Mouse (Mus musculus) adrenal gland, adult (tissue): ENCODE measurements around the gene Ppp2r5d.

Experiments
- DNase-seq, 2 experiments: peaks; one replicate each; pipeline ENCODE4 v3.0.0; 2022 to 2023; ENCODE audit warnings: low spot score in 1 of 2; ENCODE audit not compliant: inconsistent age in 2 of 2

Ppp2r5d gene

DNA sequence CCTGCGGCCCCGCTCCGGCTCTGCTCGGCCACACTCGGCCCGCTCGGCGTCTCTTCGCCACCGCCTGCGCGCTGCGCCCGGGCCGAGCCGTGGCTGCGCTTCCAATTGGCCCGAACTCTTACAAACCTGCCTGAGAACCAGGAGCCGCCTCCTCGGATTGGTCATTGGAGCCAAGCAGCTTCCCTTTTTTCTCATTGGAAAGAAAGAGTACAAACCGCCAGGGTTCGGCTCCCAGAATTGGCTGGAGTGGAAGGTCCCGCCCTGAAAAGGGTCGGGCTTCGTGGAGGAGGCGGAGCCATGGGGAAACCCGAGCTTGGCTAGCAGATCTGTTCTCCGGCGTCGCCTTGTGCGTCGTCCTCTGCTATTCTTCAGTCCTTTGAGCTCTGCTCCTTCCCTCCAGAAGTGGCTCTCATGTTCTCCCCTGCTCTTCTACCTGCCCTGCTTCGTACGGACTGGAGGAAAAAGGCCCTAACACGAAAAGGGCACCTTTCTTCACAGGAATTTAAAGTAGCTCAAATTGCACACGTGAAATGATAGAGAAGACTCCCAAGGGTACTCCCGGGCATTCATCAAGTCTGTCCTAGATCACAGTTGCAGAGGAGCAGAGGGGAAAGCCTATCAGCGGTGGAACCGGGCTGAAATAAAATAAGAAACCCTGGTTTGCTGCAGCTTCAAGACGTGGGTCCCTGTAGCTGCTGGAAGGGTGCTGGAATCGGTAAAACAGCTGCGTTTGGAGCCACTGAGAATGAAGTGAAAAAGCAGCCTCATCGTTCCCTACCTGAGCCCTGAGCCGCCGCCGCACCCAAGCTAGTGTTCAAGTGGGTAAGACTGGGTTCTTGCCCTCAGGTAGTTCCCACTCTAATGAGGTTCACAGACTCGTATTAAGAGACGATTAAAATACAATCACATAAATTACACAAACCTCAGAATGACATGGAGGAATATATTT lies at the start of gene Ppp2r5d:
Gene Ppp2r5d, minus strand, starts transcription at position 225 of the 949 bp plus-strand sequence.
- DNase-seq = peak; percentile 97 to 99

DNA sequence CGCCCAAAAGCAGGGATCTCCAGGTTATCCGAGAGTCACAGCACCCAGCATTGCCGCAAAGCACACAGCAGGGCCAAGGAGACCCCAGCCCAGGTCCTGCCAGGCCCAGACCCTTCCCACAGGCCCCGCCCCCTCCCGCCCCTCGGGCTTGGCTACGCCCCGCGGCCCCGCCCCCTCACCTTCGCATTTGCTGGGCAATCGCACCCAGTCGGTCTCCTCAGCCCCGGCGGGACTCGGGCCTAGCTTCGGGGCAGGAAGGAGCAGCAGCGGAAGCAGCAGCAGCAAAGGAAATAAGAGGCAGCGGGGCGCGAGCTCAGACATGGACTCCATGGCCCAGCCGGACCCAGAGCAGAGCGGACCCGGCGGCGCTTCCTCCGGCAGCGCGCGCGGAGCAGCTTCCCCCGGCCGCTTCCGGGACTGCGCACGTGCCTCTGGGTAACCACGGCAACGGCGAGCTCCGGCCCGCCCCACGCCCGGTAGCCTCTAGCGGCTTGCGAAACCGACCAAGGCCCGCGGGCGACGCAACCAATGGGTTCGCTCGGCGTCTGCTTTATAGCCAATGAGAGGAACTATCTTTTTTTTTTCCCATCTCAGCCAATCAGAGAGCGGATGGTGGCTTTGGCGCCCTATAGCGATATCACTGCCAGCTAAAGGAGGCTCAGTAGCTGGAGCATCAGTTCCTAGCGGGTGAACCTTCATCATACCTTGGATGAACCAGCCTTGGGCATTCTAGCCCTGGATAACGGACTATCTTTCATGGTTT lies 47.1 kb upstream of the Ppp2r5d start, which contains the start of gene Cnpy3:
Gene Cnpy3, minus strand, starts transcription at position 421 of the 763 bp plus-strand sequence.
- peak; percentile 98 to 99 for DNase-seq

DNA sequence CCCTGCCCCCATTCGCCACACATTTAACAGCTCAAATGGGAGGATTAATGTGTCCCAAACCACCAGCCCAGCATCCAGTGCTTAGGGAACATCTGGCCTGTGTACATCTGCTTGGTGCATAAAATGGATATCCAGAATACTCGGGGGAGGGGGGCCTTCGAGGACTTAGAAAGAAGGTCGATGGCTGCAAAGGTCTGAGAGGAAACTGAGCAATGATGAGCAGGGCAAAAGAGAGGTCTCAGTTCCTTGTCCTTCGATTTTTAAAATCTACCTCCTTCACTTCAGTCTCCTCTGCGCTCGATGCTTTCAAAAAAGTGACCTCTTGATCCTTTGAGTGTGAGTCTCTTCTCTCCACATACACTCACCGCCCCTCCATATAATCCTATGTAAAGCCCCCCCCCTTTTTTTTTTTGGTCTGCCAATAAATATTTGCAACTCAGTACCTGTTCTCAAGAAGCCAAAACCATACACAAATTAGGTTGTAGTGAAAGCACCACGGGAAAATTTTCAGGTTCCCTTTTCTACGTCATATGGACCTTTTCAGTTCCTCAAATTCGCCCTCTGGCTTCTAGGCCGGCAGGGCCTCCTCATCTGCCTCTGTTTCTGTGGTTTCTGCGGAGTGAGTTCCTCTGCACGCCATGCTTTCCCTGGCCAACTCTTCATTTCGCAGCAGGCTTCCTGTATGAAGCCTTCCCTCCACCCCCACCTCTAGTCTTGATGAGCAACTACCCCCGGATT lies 46.3 kb upstream of the Ppp2r5d start:
- peak in 1 of 2 experiments; percentile 49 for DNase-seq

DNA sequence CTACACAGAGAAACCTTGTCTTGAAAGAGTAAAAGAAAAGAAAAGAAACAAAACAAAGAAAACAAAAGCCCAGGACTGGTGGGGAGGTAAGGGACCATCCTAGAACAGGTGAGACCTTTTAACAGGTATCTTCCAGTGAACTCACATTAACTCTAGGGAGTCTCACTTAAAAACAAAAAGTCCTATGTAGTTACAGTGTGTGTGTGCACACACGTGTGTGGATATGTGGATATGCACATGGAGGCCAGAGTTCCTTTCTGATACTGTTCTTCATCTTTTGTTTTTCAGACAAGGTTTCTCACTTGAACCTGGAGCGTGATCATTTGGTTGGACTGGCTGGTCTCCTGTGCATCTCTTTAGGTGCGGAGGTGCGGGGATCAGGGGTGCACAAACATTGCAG lies 45.7 kb upstream of the Ppp2r5d start:
- no peak for DNase-seq

- DNase-seq = no peak
These were observed 44.4 kb upstream of the Ppp2r5d start for GRCm38 (mm10) chr17:46749282-46749681.

- no peak for DNase-seq
These were observed 42.9 kb upstream of the Ppp2r5d start for GRCm38 (mm10) chr17:46747806-46748205.

GRCm38 (mm10) chr17:46747234-46747633 lies 42.3 kb upstream of the Ppp2r5d start:
- no peak for DNase-seq

GRCm38 (mm10) chr17:46745506-46745905 lies 40.6 kb upstream of the Ppp2r5d start:
- DNase-seq = no peak

- no peak for DNase-seq
These were observed 38.1 kb upstream of the Ppp2r5d start for GRCm38 (mm10) chr17:46742986-46743385.

DNA sequence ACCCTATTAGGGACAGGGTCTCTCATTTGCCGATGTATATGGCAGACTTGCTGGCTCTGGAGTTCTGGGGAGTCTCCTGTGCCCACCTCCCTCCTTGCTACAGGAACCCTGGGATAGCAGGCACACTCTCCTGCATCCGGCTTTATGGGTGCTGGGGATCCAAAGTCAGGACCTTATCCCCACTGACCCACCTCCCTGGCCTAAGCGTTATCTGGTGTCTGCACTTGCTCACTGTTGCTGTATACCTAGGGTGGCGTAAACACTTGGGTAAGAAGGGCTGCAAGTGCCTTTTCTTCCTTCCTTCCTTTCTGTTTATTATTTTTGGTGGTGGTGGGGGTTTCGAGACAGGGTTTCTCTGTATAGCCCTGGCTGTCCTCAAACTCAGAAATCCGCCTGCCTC lies 36.4 kb upstream of the Ppp2r5d start:
- no peak for DNase-seq

- peak; percentile 39 to 75 for DNase-seq
These were observed 31.2 kb upstream of the Ppp2r5d start for GRCm38 (mm10) chr17:46736160-46736559.

GRCm38 (mm10) chr17:46735287-46735686 lies 30.4 kb upstream of the Ppp2r5d start:
- DNase-seq = no peak

GRCm38 (mm10) chr17:46734055-46734454 lies 29.1 kb upstream of the Ppp2r5d start:
- no peak for DNase-seq

DNA sequence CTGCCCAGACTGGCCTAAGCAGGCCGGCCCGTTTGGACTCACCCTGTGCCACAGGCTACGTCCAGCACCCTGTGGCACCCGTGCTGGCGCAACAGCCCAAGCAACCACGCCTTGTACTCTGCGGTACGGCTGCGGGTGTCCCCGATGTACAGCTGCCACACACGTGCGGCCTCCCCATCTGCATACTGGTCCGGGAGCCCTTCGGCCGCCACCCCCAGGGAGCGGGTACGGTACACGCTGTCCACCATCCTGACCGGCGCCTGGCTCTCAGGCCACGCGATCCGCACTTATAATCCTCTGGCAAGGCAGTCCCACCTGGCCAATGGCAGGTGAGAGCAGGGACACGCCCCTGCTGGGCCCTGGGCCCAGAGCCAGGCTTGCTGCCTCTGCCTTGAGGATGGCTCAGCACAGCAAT lies 24.0 kb upstream of the Ppp2r5d start, which contains the start of gene Gnmt:
Gene Gnmt, minus strand, starts transcription at position 265 of the 415 bp plus-strand sequence.
- DNase-seq = no peak

DNA sequence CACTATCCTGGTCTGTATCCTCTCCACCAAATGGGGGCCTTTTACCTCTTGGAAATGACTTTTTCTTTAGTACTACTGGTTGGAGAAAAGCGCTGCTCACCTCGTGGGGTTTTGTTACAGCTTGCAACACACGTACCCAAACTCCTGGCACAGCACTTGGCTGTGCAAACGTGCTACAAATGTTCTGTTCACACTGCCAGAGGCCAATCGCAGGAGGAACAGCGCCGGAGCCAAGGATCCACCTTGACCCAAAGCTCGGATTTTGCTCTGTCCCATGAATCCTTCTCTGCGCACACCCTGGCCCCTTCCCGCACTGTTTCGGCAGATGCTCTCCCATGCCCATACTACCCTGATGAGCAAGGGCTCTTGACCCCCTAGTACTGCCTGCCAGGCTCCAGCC lies 23.6 kb upstream of the Ppp2r5d start:
- no peak for DNase-seq

DNA sequence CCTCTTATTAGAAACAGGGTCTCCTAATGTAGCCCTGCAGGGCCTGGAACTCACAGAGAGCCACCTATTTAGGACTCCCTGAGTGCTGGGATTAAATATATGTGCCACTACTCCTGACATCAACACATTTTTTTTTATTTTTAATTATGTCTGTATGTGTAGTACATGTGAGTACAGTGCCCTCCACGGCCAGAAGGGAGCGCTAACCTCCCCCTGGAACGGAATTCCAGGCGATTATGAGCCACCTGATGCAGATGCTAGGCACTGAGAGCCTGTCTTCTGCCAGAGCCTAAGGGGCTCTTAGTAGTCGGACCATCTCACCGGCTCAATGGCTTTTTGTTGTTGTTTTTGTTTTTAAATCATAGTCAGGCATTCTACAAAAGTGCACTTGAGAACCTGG lies 23.1 kb upstream of the Ppp2r5d start:
- DNase-seq = peak in 1 of 2 experiments; percentile 65

DNA sequence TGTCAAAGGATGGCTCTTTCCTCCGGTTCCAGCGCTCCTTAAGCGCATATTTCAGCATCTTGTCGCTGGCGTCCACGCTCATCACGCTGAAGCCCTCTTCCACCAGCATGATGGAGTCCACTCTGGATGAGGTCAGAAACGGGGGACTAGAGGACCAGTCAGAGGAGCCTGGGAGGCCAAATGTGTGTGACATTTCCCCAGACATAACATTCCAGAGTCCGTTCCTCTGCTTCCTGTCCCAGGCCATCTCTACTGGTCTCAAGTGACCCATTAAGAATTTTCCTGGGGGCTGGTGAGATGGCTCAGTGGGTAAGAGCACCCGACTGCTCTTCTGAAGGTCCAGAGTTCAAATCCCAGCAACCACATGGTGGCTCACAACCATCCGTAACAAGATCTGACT lies 22.4 kb upstream of the Ppp2r5d start:
- DNase-seq = no peak

DNA sequence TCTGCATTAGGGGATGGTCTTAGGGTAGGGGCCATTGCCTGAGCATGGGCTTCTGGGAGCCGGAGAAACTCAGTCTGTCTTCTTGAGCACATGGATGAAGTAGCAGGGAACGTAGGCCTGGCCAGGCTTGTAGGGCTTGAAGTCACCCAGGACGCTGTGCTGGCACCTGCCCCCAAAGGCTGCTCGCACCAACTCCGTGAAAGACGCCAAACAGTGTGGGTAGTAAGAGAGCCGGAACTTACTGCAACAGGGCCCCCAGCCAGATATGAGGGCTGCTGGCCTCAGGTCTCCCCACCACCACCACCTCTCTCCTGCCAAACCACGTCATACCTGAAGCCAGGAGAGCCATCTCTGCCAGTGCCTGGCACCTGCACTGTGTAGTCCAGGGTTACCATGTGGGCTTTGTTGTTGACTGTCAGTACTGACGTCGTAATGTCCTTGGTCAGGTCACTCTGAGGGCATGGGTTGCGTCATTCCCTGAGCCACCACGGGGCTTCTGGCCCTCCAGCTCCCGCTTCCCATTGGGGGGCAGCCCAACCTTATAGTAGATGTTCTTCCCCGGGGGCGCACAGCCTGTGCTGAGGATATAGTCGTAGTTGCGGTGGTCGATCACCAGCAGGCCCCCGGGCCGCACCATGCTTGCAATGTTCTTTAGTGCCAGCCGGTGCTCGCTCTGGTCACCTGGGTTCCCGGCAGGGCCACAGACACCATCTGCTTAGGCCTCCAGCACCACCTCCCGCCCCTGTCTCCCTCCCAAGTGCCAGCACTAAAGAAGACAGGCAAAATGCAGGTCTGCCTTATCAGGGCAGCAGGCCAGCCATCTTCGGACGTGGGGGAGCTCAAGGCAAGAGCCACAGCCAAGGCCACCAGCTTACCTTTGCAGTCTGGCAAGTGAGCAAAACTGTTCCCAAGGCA lies 21.1 kb upstream of the Ppp2r5d start:
- DNase-seq = peak; percentile 42 to 69

GRCm38 (mm10) chr17:46725273-46725672 lies 20.4 kb upstream of the Ppp2r5d start:
- peak in 1 of 2 experiments; percentile 64 for DNase-seq
